Mouse (Mus musculus): ENCODE results near the gene Usp33.

The Usp33 gene

GRCm38 (mm10) chr3:152339862-152340557, 6.3 kb upstream of the Usp33 start, which contains the start of gene Miga1:
Miga1 (minus strand) TSS chr3:152340407.
- peak; percentile 76 to 86 for DNase-seq (ENCODE audit: inconsistent age in 2 of 2, low spot score in 1 of 2)

DNA sequence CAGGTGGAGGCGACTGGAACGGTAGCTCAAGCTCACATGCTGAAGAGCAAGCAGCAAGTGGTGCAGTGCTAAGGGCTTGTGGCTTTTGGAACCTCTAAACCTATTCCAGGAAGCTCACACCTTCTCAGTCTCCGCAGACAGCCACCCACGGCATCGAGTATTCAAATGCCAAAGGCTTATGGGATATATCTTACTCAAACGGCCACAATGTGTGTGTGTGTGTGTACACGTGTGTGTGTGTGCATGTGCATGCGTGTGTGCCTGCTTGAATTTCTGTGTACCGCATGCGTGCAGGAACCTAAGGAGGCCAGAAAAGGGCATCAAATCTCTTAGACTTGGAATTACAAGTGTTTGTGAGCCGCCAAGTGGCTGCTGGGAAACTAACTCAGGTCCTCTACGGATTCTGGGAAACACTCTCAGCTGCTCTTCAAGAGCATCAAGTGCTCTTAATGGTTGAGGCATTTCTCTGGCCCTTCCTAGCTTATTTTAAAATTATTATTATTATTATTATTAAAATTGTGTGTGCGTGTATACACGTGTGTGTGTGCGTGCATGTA, 3.2 kb upstream of the Usp33 start:
- DNase-seq (ENCODE audit: inconsistent age in 2 of 2, low spot score in 1 of 2), result no peak

GRCm38 (mm10) chr3:152346633-152347141, 409 bp downstream of the Usp33 start:
- DNase-seq (ENCODE audit: inconsistent age in 2 of 2, low spot score in 1 of 2), result peak in 1 of 2 experiments; percentile 85

DNA sequence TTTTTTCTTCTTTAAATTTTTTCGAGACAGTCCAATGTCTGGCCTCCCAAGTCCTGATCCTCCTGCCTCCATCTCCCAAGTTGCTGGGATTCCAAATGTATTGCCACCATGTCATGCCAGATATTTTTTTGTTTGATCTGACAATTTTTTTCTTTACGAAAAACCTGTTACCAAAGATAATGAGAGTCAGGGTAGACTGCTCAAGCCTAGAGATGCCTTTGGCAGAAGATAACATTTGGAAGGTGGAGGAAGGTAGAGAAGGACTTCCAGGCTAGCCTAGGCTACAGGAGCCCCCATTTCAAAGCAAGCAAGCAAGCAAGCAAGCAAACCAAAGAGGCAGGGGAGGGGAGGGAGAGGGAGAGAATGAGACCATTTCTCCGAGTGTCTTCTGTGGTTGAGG, 949 bp downstream of the Usp33 start:
- DNase-seq (ENCODE audit: inconsistent age in 2 of 2, low spot score in 1 of 2), result peak in 1 of 2 experiments; percentile 59

DNA sequence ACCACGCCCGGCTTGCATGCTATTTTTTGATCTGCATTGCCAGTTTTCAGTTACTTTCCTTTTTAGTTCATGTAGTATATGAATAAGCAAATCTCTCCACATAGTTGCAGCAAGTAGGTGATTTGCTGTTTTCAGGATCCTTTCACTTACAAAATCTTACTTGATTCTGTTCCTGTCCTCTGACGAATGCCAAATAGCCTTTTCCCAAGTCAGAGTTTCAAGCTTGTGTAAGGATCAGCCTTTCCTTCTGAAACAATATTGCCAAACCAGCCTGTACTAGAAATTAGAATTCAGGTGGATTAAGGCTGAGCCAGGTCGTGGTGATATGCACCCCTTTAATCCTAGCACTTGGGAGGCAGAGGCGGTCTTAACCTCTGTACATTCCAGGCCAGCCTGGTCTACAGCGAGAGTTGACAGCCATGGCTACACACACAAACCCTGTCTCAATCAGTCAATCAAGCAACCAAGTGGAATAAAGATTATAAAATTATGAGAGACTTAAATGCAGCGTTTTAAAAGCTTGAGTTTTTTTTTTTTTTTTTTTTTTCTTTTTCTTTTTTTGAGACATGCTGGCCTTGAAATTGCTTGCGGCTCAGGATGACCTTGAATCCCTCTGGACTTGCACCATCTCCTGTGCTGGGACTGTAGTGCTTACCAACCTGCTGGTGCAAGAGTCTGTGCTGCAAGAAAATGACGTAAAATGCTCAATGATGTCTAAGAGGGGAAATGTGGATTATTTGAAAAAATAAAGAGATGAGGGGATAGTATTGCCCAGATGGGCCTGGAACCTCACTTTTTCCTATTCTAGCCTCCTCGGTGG, 1.9 kb downstream of the Usp33 start:
- DNase-seq (ENCODE audit: inconsistent age in 2 of 2, low spot score in 1 of 2), result peak; percentile 59 to 69

DNA sequence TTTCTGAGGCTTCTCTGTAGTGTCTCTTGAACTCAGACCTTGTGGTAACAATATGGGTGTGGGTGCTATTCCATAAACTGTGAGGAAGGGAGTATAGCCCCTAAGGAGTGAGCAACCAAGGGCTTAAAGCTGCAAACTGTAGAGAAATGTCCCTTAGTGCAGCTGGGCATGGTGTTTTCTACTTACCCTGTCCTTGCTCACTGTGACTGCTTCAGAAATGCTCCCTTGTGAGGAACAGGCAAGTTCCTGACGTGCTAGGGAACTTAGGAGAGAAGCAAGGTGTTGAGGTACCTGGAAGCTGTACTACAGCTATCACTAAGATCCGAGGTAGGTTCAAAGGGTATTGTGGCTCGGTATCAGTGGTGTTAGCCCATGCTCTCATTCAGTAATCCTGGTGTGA, 4.2 kb downstream of the Usp33 start:
- peak in 1 of 2 experiments; percentile 51 for DNase-seq (ENCODE audit: inconsistent age in 2 of 2, low spot score in 1 of 2)

DNA sequence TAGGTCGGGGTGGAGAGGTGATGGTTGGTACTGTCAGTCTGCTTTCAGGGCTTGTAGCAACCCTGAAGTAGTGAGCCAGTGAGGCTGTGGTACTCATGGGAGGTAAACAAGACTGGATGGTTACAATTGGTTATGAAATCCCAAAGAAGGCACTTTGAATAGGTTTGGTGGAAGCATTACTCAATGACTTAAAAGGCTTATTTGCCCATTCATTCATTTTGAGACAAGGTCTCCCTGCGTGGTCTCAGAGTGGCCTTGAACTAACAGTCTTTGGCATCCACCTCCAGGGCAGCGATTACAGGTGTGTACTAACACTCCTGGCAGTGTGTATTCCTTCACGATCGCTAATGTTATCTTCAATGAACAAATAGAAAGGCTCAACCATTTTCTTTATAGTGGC, 4.7 kb downstream of the Usp33 start:
- peak in 1 of 2 experiments; percentile 70 for DNase-seq (ENCODE audit: inconsistent age in 2 of 2, low spot score in 1 of 2)

DNA sequence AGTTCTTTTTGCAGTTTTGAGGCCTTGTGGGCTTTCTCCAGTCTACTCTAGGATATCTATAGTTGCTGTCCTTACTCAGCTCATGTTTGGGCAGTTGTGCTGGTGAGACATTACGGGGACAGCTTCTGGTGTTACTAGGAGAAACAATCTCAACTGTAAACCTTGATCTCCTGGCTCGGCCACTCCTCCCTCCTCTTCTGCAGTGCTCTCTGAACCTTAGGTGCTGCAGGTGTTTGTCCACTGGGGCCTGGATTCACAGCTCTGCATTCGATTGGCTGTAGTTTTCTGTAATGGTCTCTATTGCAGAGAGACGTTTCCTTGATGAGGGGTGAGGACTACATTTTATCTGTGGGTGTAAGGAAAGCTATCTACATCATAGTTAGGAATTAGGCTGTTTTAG, 6.0 kb downstream of the Usp33 start:
- DNase-seq (ENCODE audit: inconsistent age in 2 of 2, low spot score in 1 of 2), result no peak

GRCm38 (mm10) chr3:152353434-152354177, 7.3 kb downstream of the Usp33 start:
- no peak for DNase-seq (ENCODE audit: inconsistent age in 2 of 2, low spot score in 1 of 2)

GRCm38 (mm10) chr3:152355361-152355760, 9.1 kb downstream of the Usp33 start:
- peak; percentile 75 to 79 for DNase-seq (ENCODE audit: inconsistent age in 2 of 2, low spot score in 1 of 2)

GRCm38 (mm10) chr3:152356751-152357150, 10.5 kb downstream of the Usp33 start:
- DNase-seq (ENCODE audit: inconsistent age in 2 of 2, low spot score in 1 of 2), result no peak

DNA sequence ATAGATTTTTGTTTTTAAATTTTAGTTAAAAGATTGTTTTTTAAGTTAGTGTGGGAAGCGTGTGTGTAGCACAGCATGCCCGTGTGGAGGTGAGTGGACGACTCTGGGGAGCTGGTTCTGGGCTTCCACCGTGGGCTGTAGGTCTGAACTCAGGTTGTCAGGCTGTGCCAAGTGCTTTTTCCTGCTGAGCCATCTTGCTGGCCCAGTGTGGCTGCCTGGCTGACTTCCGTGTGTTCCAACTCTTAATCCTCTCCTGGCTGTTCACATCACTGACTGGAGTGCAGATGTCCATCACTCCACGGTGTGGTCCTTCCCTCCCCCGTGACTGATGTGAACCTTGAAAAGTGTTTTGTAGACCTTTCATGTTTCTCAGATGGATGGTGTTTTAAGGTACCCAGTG, 12.9 kb downstream of the Usp33 start:
- no peak for DNase-seq (ENCODE audit: inconsistent age in 2 of 2, low spot score in 1 of 2)

DNA sequence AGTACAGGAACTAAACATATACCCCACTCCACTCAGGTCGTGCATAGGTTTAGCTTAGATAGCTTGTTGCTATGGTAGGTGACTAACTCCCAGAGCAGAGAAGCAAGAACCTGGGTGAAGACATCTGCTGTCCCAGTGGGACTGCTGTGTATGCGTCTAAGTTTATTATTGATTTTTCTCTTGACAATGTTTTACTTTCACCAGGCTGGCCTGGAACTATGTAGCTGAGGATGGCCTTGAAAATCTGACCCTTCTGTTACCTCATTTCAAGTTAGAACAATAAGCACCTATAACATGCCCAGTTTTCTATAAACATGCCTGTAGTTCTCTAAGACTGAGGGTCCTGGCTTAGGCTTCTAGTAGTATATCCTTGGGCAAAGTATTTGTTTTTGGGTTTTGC, 17.9 kb downstream of the Usp33 start:
- DNase-seq (ENCODE audit: inconsistent age in 2 of 2, low spot score in 1 of 2), result no peak

DNA sequence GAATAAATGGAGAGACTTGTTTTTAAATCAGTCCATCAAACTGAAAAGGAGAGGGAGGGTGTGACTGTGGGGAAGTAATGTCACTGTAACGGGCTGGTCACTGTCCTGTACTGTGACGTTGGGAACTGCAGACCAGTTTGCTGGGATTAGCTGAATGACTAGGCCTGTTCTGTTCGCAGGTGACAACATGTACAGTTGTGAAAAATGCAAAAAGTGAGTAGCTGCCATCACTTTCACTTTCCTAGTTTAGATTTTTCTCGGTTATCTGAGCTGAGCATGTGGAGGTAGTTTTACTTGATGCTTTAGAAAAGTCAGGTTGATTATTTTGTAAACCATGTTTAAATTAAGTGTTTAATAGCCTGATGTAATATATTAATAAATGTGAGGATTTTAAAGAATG, 29.8 kb downstream of the Usp33 start:
- DNase-seq (ENCODE audit: inconsistent age in 2 of 2, low spot score in 1 of 2), result no peak

DNA sequence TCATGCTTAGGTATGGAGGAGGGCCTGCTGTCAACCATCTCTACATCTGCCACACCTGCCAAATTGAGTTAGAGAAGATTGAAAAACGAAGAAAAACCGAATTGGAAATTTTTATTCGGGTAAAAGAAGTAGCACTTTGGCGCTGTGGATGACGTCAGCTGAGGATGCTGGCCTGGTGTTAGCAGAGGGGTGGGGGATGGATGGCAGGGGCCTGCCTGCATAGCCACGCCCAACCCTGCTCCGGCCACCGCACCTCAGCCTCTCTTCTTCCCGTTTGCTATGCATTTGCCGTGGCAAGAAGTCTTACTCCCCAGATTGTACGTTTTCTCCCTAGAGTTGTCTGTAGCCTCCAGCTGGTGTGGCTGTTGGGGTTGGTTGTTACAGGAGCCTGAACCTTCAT, 37.8 kb downstream of the Usp33 start:
- DNase-seq (ENCODE audit: inconsistent age in 2 of 2, low spot score in 1 of 2), result no peak

- DNase-seq (ENCODE audit: inconsistent age in 2 of 2, low spot score in 1 of 2), result peak; percentile 95 to 97
These were observed 49.3 kb downstream of the Usp33 start, which contains the start of gene Zzz3 for GRCm38 (mm10) chr3:152395350-152396277. Zzz3 (plus strand) TSS chr3:152395473.

DNA sequence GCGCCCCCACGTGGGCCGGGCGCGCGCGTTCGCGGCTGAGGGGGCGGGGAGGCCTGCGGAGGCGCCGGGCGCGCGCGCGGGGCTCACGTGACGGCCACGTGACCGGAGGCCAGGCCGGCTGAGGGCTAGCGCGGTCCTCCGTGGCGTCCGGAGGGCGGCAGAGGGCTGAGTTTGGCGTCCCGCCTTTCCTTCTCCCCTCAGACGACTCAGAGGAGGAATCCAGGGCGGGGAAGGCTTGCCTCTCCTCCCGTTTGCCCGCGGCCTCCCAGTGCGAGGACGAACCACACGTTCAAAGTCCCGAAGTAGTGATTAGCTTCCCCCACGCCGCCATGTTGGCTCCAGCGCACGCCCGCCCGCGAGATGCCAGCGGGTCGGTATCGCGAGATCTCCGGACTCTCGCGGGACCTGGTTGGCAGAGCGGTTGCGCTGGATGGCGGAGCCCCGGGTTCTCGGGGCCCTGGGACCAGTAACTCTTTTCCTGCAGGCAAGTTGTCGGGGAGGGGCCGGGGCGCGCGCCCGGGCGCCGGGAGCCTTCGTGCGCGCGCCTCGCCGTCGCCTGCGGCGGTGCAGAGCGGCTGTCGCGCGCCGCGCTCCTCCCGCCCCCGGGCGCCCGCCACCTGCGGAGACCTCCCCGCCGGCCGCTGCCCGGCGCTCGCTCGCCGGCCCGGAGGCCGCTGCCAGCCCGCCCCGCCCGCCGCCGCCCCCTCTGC, 50.2 kb downstream of the Usp33 start:
- peak; percentile 98 to 100 for DNase-seq (ENCODE audit: inconsistent age in 2 of 2, low spot score in 1 of 2)

- no peak for DNase-seq (ENCODE audit: inconsistent age in 2 of 2, low spot score in 1 of 2)
These were observed 50.7 kb downstream of the Usp33 start for GRCm38 (mm10) chr3:152396988-152397314.

DNA sequence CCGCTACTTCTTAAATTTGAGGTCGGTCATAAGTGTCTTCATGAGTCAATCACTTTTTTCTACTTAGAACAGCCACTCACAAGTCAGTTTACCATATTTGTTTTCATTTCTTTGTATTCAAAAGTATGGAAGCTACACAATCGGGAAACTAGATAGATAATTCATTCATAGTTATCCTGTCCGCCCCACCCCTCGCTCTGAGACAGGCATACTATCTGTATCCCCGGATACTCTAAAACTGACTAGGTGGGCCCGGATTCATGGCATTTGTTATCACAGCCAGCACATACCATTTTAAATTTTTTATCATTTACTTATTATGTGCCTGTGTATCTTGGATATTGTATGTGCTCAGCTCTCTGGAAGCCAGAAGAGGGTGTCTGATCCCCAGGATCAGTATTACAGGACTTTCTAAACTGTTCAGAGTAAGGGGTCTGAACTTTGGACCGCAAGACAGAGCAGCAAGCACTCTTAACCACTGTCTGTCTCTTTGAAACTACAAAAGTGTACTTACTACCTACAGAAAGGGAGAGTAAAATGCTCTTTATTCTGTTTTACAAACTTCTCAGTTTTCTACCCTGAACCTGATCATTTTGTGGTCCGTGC, 51.2 kb downstream of the Usp33 start:
- no peak for DNase-seq (ENCODE audit: inconsistent age in 2 of 2, low spot score in 1 of 2)

Data from adrenal gland, adult (tissue).